Mouse (Mus musculus) bone marrow, adult 2 months (tissue): ENCODE data around the gene Cep83.

Experiments used
- CTCF ChIP-seq: fragments of 200-500 bp; IDR thresholded peaks from 2 replicates; pipeline ENCODE4 v1.5.1; 2011; ENCODE audit warnings: low read length, control low read depth; ENCODE audit not compliant: control insufficient read depth, insufficient read depth
- POLR2A ChIP-seq: fragments of 200-500 bp; IDR thresholded peaks from 2 replicates; pipeline ENCODE4 v1.6.1; 2011; ENCODE audit warnings: low read depth, mild to moderate bottlenecking, control low read depth, low read length, borderline replicate concordance; ENCODE audit not compliant: control insufficient read depth

DNA sequence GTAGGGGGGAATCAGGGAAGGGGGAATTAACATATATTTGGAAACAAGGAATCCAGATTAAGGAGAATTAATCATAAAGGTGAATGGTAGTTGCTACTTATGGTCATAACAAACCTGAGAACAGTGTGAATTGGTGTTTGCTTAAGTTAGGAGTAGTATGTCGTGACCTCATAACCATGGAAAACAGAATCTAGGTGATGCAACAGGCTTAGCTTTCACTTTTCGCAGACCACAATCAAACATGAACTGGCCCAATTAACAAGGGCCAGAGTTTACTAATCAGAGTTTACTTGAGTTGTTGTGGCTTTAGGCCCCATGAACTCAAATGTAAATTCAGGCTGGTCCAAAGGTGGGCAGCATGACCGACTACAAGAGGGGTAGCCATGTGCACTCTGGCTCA, 105.5 kb downstream of the Cep83 start:
- no peak for TF ChIP-seq CTCF
- no peak for TF ChIP-seq POLR2A
